Mouse (Mus musculus): ENCODE results near the gene Myrfl. TPM values are rescaled to one million over a fixed set of nuclear protein-coding genes. Genes with fewer than 3 reads are reported as not detected.

Myrfl gene
- total RNA-seq, 2 experiments from 2014 or later, result 1.3 to 1.5 TPM

DNA sequence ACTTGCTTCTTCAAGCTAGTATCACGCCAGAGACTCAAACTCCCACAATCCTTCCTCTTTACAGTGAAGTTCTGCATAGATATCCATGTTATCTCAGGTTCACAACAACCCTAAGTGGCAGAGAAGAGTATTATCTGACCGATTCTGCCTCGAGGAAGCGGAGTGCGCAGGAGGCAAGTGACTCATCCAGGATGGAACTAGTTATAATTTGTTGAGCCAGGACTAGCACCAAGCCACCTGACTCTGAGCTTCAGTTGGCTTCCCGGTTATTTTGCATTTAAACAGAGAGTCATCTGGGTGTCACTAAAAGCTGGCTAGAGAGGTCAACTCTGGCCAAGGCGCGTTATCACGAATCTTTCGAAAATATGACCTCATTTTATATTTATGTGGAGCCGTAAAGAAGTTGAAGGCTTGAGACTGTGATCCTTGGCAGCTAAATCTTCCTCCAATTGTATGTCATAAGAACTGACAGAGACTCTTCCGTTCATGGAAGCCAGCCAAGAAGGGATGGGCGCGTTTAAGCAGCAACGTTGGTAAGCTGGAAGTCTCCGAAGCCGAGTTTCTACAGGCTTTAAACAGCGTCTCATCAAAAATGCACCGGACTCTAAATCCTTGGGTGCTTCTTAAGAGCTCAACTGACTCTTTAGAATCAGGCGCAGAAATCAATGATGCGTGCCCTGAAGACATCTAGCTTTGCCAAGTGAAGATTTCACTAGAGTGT lies 125.3 kb downstream of the Myrfl start:
- intact Hi-C loops (cut with DNase I), result loop anchor here (10.0 kb wide), 1 partner anchor 567 kb away; no protein-coding TSS in a partner anchor
- peak; percentile 56 to 64 for DNase-seq

DNA sequence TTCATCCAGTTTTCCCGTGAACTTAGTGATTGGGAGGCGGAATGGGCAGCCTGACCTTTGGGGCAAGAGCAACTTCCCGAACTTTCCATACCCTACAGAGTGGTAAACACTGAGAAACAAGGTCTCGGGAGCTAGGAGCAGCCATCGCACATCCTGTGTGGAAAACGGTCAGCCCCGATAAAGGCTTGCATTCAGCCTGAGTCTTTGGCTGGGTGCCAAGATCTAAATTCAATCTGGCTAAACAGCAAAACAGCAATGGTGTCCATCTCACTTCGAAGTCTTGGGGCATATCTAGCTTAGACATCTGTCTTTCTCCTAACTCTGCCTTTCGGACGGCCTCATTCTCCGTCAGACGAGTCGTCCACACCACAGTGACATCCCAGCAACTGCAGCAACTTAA lies 128.1 kb downstream of the Myrfl start:
- intact Hi-C loops (cut with DNase I), result no loop called here

DNA sequence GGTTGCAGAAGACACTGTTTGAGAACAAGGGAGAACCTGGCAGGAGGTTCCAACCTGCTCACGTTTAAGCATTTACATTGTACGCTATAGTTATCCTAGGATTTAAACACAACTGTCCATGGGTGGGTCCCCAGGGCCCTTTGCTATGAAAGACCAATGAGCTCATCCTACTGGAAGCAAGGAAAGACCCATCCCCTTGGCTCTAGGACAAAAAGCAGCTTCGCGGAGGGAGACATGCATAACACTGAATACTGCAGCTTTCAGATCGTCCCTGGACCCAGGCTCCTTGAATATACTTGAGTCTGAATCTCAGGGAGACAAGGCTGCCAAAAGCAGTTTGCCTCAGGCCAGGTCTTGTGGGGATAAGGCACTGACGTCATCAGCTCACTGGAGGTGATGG lies 130.2 kb downstream of the Myrfl start:
- intact Hi-C loops (cut with DNase I), result no loop called here
- DNase-seq, result no peak

More for the DNA sequence above, 128.1 kb downstream of the Myrfl start:
- peak; percentile 23 to 34 for DNase-seq

DNA sequence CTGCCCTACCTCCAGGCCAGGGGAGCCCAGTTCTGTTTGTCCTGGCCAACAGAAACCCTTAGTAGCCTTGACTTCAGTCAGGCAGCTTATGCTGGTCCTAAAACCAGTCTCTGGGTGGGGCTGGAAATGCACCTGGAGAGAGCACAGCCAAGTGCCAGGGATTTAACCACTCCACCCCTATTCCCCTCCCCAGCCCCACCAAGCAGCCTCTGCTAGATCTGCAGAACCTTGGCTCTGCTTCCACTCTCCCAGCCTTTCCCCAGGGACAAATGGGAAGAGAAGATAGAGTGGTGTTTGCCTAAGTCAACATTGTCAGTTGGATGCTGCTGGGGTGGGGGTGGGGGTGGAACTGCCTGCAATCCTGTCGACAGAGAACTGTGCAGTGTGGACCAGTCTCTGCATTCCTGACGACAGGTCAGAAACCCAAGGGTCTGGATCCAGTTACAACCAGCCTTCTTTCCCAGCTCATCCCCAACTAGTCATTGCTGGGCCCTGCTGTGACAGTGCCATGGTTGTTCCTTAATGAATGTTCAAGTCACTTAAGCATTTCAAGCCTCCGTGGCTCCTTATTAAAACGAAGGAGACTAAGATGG lies 135.1 kb downstream of the Myrfl start:
- no peak for DNase-seq
- intact Hi-C loops (cut with DNase I), result no loop called here

DNA sequence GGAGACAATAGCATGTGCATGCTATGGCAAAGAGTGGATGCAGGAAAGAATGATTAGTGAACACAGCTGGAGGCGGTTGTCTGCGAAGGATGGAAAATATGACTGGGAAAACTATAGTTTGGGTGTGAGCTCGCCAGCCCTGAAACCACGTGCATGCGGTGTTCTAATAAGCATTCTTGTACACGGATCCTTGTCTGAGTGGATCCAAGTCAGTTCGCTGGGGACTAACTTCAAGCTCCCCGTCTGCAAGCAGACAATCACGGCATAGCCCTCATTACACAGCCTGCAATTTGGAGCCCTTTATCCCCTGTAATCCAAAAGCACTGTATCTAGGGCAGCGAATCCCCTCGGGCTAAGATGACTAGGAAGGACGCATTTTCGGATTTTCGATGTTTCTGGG lies 136.2 kb downstream of the Myrfl start:
- no peak for DNase-seq
- intact Hi-C loops (cut with DNase I), result no loop called here

DNA sequence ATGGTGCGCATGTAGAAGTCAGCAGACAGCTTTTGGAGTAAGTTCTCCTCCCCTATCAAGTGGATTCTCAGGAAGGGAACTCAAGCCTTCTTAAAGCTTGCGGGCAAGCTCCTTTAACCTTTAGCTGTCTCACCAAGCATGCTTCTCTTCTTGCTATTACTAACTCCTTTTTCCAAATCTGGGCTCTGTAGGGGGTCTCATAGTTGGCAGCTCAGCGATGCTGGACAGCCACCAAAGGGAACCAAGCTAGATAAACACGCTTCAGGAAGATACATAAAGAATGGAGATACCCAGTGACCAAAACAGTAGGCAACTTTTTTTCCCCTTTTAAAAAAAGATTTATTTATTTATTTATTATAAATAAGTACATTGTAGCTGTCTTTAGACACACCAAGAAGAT lies 136.9 kb downstream of the Myrfl start:
- intact Hi-C loops (cut with DNase I), result no loop called here
- DNase-seq, result no peak

DNA sequence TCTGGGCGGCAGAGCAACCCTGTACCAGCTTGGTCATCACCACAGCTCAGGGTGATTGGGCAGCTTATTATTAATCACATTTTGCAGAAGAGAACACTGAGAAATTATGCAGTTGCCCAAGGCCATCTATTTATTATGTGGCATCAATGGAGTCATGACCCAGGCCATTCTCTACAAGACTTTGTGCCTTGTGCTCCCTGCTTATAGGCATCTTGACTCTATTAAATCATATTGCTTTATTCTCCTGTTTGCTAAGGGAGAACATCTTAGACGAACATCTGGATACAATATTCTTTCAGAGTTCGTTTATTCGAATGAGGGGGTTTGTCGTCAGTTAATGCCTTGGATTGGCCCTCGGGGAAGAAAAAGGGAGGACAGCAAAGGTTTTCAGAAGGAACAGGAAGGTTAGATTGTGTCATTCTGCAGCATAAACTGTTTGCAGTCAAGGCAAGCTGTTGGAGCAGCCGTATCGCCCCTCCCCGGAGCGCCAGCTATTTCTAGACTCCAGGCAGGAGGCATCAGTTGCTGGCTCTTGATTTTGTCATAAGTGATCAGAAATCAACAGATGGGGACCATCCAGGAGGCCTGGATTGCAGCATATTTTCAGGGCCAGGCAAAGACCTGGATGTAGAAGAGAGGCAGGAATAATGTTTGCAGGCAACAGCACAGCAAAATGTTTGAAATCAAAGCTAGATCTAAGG lies 140.7 kb downstream of the Myrfl start:
- no peak for DNase-seq
- intact Hi-C loops (cut with DNase I), result no loop called here

DNA sequence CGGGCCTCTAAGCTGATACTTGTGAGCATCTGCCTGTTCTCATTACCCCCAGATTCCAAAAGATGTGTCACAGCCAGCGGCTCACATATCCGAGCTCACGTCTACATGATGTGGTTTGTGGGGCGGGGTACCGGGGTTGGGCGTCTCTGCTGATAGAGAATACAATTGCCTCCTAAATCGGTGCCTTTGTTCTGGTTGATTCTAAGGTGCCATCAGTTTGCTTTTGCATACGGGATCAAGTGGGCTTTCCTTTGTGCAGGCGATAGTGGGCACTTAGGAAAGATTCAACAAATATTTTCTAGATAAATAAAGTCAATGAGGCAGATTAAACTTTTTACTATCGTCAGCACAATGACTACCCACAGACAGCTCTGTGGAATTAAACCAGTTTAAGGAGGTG lies 141.8 kb downstream of the Myrfl start:
- intact Hi-C loops (cut with DNase I), result no loop called here
- DNase-seq, result no peak

DNA sequence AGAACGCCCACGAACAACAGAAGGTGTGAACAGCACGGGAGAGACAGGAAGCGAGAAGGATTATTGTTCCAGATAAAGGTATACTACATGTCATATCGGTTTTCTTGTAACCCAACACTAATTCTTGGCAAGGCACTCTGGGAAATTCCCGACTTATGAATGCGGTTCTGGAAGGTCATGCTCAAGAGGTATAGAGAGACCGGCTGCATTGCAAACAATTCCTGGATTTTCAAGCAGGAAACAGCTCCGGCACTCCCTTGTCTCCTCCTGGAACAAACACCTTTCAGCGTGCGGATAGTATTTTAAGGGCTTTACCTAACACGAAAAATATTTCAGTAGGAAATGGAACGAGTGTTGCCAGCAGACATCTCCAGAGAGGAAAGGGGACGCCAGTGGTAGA lies 145.8 kb downstream of the Myrfl start:
- peak; percentile 24 to 27 for DNase-seq
- intact Hi-C loops (cut with DNase I), result no loop called here

DNA sequence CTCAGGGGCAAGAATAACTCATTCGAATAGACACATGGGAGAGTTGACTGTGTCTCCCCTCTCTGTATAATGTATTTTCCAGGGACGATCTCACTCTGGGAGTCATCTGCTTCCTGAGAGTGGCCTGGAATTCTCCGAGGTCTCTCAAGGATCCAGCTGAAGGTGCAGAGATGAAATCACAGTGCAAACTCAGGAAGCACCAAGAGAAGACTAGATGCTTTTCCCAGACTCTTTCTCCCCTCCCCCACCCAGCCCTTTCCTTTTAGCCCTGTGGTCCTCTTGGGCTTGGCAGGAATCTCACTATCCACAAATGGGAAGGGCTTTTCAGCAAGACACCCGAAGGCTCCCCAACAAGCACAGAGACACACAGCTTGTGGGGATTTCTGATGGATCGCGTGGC lies 146.7 kb downstream of the Myrfl start:
- intact Hi-C loops (cut with DNase I), result no loop called here
- DNase-seq, result peak in 1 of 2 experiments; percentile 30

DNA sequence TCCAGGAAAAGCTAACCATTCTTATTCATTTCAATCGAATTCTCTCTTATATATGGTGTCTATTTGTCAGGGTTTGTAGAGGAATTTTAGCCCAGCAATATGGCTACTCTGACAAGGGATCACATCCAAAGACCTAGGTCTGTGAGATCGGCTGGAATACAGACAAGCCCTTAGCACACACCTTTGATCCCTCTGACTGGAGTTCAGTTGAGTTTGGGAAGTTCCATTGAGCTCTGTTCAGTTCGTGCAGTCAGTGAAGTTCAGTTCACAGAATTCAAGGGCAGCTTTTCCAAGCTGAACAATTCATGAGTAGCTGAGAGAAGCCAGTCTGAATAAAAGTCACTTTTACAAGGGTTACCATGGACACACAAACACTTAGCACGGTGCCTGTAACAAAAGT lies 148.0 kb downstream of the Myrfl start:
- intact Hi-C loops (cut with DNase I), result loop anchor here (2.0 to 5.0 kb wide), 2 partner anchors 32 to 34 kb away; no protein-coding TSS in a partner anchor
- no peak for DNase-seq

DNA sequence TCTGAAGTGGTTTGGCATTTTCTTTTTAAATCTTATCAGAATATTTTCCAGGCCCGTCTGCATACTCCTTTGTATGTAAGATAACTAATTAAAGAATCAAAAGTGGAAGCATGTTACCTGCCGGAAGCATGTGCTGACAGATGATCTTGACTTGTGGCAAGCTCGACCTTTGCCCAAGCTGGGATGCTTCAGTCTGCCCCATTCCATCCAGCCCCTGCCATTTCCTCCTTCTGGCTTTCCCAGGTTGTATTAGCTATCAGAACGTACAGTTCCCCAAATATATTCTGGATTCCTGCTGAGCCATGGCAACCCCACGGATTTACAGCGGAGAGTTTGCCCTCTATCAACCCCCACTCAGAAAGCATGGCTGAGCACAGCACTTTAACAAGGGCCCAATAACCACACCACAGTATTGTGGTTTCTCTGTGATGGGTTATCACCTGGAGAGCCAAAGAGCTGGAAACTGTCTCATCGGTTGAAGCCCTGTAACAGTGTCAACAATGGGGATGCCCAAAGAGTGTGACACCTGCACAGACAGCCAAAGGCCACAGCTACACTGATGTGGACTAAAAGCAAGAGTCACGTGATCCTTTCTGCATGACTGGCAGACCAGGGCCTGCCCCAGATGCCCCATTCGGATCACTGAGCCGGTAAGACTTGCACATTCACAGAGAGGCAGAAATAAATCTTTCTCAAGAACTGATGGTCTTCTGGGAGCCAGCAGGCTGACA lies 150.3 kb downstream of the Myrfl start:
- no peak for DNase-seq
- intact Hi-C loops (cut with DNase I), result loop anchor here (5.0 kb wide), 1 partner anchor 36 kb away; no protein-coding TSS in a partner anchor

DNA sequence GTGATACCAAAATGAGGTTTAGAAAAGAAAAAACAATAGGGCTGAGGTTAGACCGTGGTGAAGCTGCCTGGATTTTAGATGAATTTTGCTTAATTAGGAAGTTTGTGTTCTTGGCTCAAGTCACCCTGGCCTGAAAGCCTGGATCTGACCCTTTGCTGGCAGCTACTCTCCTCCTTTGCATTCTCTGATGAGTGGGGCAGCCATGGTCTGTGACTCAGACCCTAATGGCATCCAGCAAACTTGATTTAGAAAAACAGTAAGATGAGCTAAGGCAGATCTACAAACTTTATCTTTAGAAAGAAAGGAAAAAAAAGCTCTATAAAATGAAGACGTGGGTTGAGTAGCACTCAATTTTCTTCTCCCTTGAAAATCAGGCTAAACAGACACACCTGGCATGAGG lies 154.0 kb downstream of the Myrfl start:
- DNase-seq, result no peak
- intact Hi-C loops (cut with DNase I), result no loop called here

DNA sequence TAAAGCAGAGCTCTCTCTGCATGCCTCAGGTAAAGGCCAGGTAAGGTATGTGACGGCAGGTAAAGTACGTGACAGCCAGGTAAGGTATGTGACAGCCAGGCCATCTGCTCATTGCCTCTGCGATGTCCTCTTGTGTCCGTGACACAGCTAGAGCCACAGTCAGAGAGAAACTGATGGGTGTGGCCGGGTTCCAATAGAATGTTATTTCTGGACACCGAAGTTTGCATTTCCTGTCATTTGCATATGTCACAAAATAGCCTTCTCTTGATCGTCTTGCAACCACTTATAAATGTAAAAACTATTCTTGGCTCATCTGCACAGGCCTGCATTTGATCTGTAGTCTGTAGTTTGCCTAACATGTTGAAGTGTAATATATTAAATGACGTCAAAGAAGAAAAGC lies 154.5 kb downstream of the Myrfl start:
- intact Hi-C loops (cut with DNase I), result no loop called here
- no peak for DNase-seq

DNA sequence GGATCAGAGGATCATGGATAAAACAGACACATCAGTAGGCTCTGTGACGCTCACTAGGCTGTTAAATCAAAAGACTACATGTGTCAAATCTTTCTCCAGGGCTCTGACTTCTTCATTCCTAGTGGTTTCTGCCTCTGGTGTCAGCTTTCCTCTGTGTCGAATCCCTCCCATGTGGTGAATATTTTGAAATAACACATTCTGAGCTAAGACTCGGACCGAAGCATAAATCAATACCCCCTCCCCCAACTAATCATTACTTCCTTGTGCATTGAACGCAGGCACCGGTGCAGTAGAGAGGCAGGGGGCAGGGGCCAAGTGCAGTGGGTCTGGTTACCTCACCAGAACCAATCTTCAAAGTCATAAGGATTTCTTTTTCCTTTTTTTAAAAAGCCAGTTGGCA lies 155.4 kb downstream of the Myrfl start:
- DNase-seq, result no peak
- intact Hi-C loops (cut with DNase I), result no loop called here

DNA sequence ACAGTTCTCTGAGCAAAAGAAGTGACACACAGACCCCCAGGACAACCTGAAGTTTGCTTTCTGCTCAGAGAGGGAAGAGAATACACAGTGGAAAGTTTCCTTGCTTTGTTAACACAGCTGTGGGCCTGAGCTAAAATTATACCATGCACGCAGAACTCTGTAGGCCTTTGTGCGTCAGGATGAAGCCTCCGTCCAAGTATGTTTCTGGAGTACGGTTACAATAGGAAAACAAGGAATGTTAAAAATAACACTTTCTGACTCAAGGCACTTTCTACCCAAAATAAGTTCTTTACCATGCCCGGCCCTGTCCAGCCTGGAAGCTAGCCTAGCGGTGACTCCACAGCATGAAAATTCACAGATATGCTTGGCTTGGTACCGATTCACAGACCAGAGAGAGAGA lies 156.6 kb downstream of the Myrfl start:
- intact Hi-C loops (cut with DNase I), result no loop called here
- no peak for DNase-seq

DNA sequence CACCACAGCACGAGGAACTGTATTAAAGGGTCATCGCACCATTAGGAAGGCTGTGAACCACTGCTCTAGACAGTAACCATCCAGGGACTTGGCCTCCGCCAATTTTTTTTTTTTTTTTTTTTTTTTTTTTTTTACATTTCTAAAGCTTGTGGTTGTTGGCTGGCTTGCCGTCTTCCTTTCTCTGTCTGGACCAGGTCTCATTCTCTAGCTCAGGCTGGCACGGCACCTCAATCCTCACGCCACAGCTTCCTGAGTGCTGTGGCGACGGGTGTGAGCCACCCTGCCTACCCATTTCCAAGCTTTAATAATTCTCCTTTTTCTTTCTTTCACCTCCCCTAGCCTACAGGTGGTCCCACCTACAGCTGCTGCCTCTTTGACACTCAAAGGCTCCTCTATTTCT lies 158.2 kb downstream of the Myrfl start:
- DNase-seq, result no peak
- intact Hi-C loops (cut with DNase I), result no loop called here

DNA sequence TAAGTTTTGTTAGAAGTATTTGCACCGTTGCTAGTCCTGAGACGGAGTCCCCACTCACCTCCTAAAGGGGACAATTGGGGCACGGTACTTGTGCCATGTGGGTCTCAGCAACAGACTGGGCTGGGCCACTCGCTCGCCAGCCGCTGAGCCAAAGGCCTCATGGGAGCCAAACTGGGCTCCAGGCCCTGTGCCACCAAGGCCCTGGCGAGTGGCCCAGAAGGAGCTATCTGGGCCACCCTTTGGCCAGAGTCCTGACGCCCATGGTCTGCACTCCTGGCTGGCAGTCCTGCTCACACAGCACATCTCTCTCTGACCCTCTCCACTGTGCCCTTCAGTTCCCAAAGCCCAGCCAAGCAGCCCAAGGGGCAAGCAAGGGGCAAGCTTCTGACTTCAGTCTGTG lies 161.1 kb downstream of the Myrfl start:
- intact Hi-C loops (cut with DNase I), result no loop called here
- peak; percentile 54 to 60 for DNase-seq

DNA sequence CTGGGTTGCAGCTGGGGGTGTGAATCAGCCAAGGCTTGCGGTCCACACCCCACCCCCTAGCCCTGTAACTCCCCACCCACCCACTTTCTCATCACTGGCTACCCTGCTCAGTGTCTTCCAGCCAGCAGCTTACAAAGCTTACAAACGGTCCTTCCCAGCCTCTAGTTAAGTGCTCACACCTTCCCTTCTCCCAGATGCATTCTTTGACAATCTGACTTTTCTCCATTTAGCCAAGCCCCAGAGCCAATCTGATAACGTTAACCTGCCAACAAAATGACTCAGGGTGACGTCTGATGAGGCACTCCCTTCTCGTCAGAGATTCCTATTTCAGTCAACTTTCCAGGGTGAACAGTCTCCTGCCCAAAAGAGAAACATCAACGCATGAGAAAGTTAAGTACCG lies 163.1 kb downstream of the Myrfl start:
- DNase-seq, result no peak
- intact Hi-C loops (cut with DNase I), result no loop called here

DNA sequence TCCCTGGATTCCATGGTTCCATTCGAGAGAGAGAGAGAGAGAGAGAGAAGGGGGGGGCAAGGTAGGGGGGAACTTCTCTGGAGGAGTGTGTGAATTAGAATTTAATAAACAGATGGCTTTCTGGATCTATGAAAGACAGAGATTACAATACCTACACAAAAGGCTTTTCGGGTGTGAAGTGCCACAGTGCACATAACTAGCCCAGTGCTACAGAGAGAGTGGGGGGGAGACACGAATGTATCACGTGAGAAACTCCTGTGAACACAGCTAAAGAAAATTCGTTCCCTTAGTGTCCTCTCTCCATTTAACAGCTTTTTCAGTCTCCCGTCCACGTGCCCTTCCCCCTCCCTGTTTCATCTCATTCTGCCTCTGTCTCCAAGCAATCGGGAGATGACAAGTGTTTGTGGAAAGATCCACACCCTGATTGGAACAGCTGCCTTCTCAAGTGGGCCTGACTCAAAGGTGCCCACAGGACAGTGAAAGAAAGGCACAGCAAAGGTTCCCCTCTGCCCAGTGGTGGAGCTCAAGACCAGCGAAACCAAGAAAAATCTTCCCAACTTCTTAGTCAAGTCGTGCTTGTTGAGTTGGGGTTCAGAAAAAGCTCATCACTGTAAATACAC lies 166.6 kb downstream of the Myrfl start:
- intact Hi-C loops (cut with DNase I), result no loop called here
- DNase-seq, result no peak

DNA sequence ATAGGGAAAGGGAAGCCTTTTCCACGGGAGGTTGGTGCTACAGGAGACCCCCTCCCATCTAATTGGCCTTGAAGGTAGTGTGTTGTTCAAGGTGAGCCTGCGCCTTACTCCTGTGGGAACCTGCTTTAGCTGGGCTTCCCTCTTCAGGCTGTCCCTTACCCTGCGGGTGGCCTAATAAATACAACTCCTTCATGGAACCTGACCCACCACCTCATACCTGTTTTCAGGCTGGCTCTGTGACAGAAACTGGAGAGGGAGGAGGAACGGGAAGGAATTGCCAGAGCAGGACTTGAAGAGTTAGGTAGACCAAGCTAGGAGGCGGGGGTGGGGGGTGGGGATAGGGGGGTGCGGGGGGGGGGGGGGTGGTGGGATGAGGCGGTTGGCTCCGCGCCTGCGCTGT lies 167.9 kb downstream of the Myrfl start:
- intact Hi-C loops (cut with DNase I), result no loop called here
- no peak for DNase-seq
